Mouse (Mus musculus): ENCODE measurements around the gene Aebp1. TPM values are rescaled to one million over a fixed set of nuclear protein-coding genes. Genes with fewer than 3 reads are reported as not detected.

Aebp1 gene
- polyA plus RNA-seq, 1 experiment from 2014 or later: 19.0 TPM

GRCm38 (mm10) chr11:5841751-5842150 is 20.0 kb upstream of the Aebp1 start:
- Histone ChIP-seq H3K9ac (no peak overlapping the region), H3K27ac (no peak overlapping the region), H3K4me2 (replicated peaks) (no peak overlapping the region), H3K4me3 (no peak overlapping the region), H3K9me3 (no peaks in the 10 kb centered on the region), H3K27me3 (replicated peaks) (no peaks in the 10 kb centered on the region), H3K4me1 (peaks cover 6% of the 10 kb centered on the region), H3K36me3 (no peaks in the 10 kb centered on the region)
- no peak for ATAC-seq (ENCODE audit: low FRiP score, low read depth)
- 100% methylated on average over 2 of the region's 2 CpGs for WGBS

- H3K27me3 ChIP-seq (replicated peaks): no peaks in the 10 kb centered on the region
- H3K9ac ChIP-seq: no peak overlapping the region
- WGBS: 89% methylated on average over 3 of the region's 3 CpGs
Observed at GRCm38 (mm10) chr11:5843131-5843530, 18.6 kb upstream of the Aebp1 start.

GRCm38 (mm10) chr11:5846639-5847345 is 15.0 kb upstream of the Aebp1 start:
- Histone ChIP-seq H3K4me1 (no peaks in the 10 kb centered on the region), H3K36me3 (no peaks in the 10 kb centered on the region), H3K9ac (no peak overlapping the region), H3K9me3 (no peaks in the 10 kb centered on the region), H3K27ac (no peak overlapping the region), H3K4me3 (no peak overlapping the region), H3K4me2 (replicated peaks) (no peak overlapping the region), H3K27me3 (replicated peaks) (no peaks in the 10 kb centered on the region)
- WGBS: 80% methylated on average over 7 of the region's 7 CpGs
- ATAC-seq (ENCODE audit: low FRiP score, low read depth): no peak

More at GRCm38 (mm10) chr11:5843131-5843530, 18.6 kb upstream of the Aebp1 start:
- Histone ChIP-seq H3K9me3 (no peaks in the 10 kb centered on the region), H3K4me2 (replicated peaks) (no peak overlapping the region), H3K27ac (no peak overlapping the region), H3K4me3 (no peak overlapping the region), H3K4me1 (no peaks in the 10 kb centered on the region), H3K36me3 (no peaks in the 10 kb centered on the region)
- no peak for ATAC-seq (ENCODE audit: low FRiP score, low read depth)

- H3K4me2 ChIP-seq (replicated peaks): no peak overlapping the region
- H3K27me3 ChIP-seq (replicated peaks): no peaks in the 10 kb centered on the region
- no peaks in the 10 kb centered on the region for H3K9me3 ChIP-seq
- no peaks in the 10 kb centered on the region for H3K36me3 ChIP-seq
- H3K4me3 ChIP-seq: no peak overlapping the region
- no peaks in the 10 kb centered on the region for H3K4me1 ChIP-seq
- WGBS: 59% methylated on average over 6 of the region's 6 CpGs
- H3K27ac ChIP-seq: no peak overlapping the region
- no peak for ATAC-seq (ENCODE audit: low FRiP score, low read depth)
- H3K9ac ChIP-seq: no peak overlapping the region
Observed at GRCm38 (mm10) chr11:5848741-5849140, 13.0 kb upstream of the Aebp1 start.

- H3K9me3 ChIP-seq: no peaks in the 10 kb centered on the region
- H3K4me1 ChIP-seq: no peaks in the 10 kb centered on the region
- no peak overlapping the region for H3K4me3 ChIP-seq
- no peak overlapping the region for H3K9ac ChIP-seq
- no peaks in the 10 kb centered on the region for H3K27me3 ChIP-seq (replicated peaks)
- no peak for ATAC-seq (ENCODE audit: low FRiP score, low read depth)
- no peaks in the 10 kb centered on the region for H3K36me3 ChIP-seq
- 75% methylated on average over 2 of the region's 2 CpGs for WGBS
- no peak overlapping the region for H3K4me2 ChIP-seq (replicated peaks)
- no peak overlapping the region for H3K27ac ChIP-seq
Observed at GRCm38 (mm10) chr11:5849316-5849715, 12.4 kb upstream of the Aebp1 start.

- Histone ChIP-seq H3K36me3 (no peaks in the 10 kb centered on the region), H3K9ac (no peak overlapping the region), H3K4me1 (no peaks in the 10 kb centered on the region), H3K9me3 (no peaks in the 10 kb centered on the region), H3K4me3 (no peak overlapping the region), H3K27ac (no peak overlapping the region), H3K4me2 (replicated peaks) (no peak overlapping the region), H3K27me3 (replicated peaks) (no peaks in the 10 kb centered on the region)
- no peak for ATAC-seq (ENCODE audit: low FRiP score, low read depth)
- 73% methylated on average over 5 of the region's 5 CpGs for WGBS
Observed at GRCm38 (mm10) chr11:5850452-5850851, 11.3 kb upstream of the Aebp1 start.

- no peaks in the 10 kb centered on the region for H3K27me3 ChIP-seq (replicated peaks)
- 61% methylated on average over 4 of the region's 4 CpGs for WGBS
- no peak for ATAC-seq (ENCODE audit: low FRiP score, low read depth)
Observed at GRCm38 (mm10) chr11:5851021-5851736, 10.6 kb upstream of the Aebp1 start.

GRCm38 (mm10) chr11:5852314-5852713 is 9.4 kb upstream of the Aebp1 start:
- H3K27me3 ChIP-seq (replicated peaks): no peaks in the 10 kb centered on the region
- no peak overlapping the region for H3K4me3 ChIP-seq
- H3K9me3 ChIP-seq: no peaks in the 10 kb centered on the region
- no peak for ATAC-seq (ENCODE audit: low FRiP score, low read depth)
- H3K4me1 ChIP-seq: no peaks in the 10 kb centered on the region
- H3K4me2 ChIP-seq (replicated peaks): no peak overlapping the region
- WGBS: 43% methylated on average over 1 of the region's 1 CpGs
- no peak overlapping the region for H3K27ac ChIP-seq
- H3K36me3 ChIP-seq: no peaks in the 10 kb centered on the region
- H3K9ac ChIP-seq: no peak overlapping the region

More at GRCm38 (mm10) chr11:5851021-5851736, 10.6 kb upstream of the Aebp1 start:
- Histone ChIP-seq H3K27ac (no peak overlapping the region), H3K4me3 (no peak overlapping the region), H3K4me1 (no peaks in the 10 kb centered on the region), H3K4me2 (replicated peaks) (no peak overlapping the region), H3K36me3 (no peaks in the 10 kb centered on the region), H3K9me3 (no peaks in the 10 kb centered on the region), H3K9ac (no peak overlapping the region)

- Histone ChIP-seq H3K4me3 (no peak overlapping the region), H3K9me3 (no peaks in the 10 kb centered on the region), H3K36me3 (no peaks in the 10 kb centered on the region), H3K27ac (no peak overlapping the region), H3K9ac (no peak overlapping the region), H3K4me2 (replicated peaks) (no peak overlapping the region), H3K4me1 (no peaks in the 10 kb centered on the region), H3K27me3 (replicated peaks) (peaks cover 8% of the 10 kb centered on the region)
- no peak for ATAC-seq (ENCODE audit: low FRiP score, low read depth)
Observed at GRCm38 (mm10) chr11:5855481-5855880, 6.3 kb upstream of the Aebp1 start.

GRCm38 (mm10) chr11:5855902-5856301 is 5.8 kb upstream of the Aebp1 start:
- Histone ChIP-seq H3K4me1 (no peaks in the 10 kb centered on the region), H3K27ac (no peak overlapping the region), H3K4me2 (replicated peaks) (no peak overlapping the region), H3K9me3 (no peaks in the 10 kb centered on the region), H3K27me3 (replicated peaks) (peaks cover 12% of the 10 kb centered on the region), H3K36me3 (no peaks in the 10 kb centered on the region), H3K9ac (no peak overlapping the region), H3K4me3 (no peak overlapping the region)
- 47% methylated on average over 7 of the region's 7 CpGs for WGBS
- ATAC-seq (ENCODE audit: low FRiP score, low read depth): no peak

GRCm38 (mm10) chr11:5856479-5857130 is 5.1 kb upstream of the Aebp1 start:
- Histone ChIP-seq H3K36me3 (no peaks in the 10 kb centered on the region), H3K27ac (no peak overlapping the region), H3K9ac (no peak overlapping the region), H3K4me3 (no peak overlapping the region), H3K4me1 (peaks cover 5% of the 10 kb centered on the region), H3K9me3 (no peaks in the 10 kb centered on the region), H3K4me2 (replicated peaks) (no peak overlapping the region), H3K27me3 (replicated peaks) (peaks cover 19% of the 10 kb centered on the region)
- ATAC-seq (ENCODE audit: low FRiP score, low read depth): no peak
- 83% methylated on average over 8 of the region's 8 CpGs for WGBS

GRCm38 (mm10) chr11:5858723-5859122 is 3.0 kb upstream of the Aebp1 start:
- Histone ChIP-seq H3K27me3 (replicated peaks) (peaks cover 40% of the 10 kb centered on the region), H3K4me2 (replicated peaks) (no peak overlapping the region), H3K9me3 (no peaks in the 10 kb centered on the region), H3K9ac (no peak overlapping the region), H3K4me3 (no peak overlapping the region), H3K27ac (no peak overlapping the region), H3K4me1 (peaks cover 9% of the 10 kb centered on the region), H3K36me3 (no peaks in the 10 kb centered on the region)
- WGBS: 67% methylated on average over 1 of the region's 1 CpGs
- ATAC-seq (ENCODE audit: low FRiP score, low read depth): no peak
